Mouse (Mus musculus) forebrain, embryonic 14.5 days (tissue): ENCODE data around the gene Aoc3. TPM values are rescaled to one million over a fixed set of nuclear protein-coding genes. Genes with fewer than 3 reads are reported as not detected.

ENCODE experiments used
- ATAC-seq: fragments of 200-750 bp; cut with Nextera tagmentation; 2 replicates; pipeline ENCODE4 v1.8.0; 2017; ENCODE audit warnings: mild to moderate bottlenecking, moderate library complexity
- DNase-seq: peaks from one replicate; pipeline ENCODE4 v3.0.0-alpha.2; 2015; ENCODE audit warnings: low spot score
- H3K27ac ChIP-seq: fragments of 300-500 bp; sonication (generic); 2 replicates; pipeline ENCODE4 v1.5.1; 2014; ENCODE audit warnings: low read depth, mild to moderate bottlenecking, control low read depth, low read length, moderate library complexity
- H3K27me3 ChIP-seq: fragments of 300-500 bp; sonication (generic); replicated peaks from 2 replicates; pipeline ENCODE4 v1.6.1; 2014; ENCODE audit warnings: low read length, control low read depth, mixed read lengths; ENCODE audit not compliant: control insufficient read depth, insufficient read depth
- H3K36me3 ChIP-seq: fragments of 300-500 bp; sonication (generic); 2 replicates; pipeline ENCODE4 v1.6.1; 2014; ENCODE audit warnings: low read length, control low read depth; ENCODE audit not compliant: control insufficient read depth, insufficient read depth
- H3K4me1 ChIP-seq: fragments of 300-500 bp; sonication (generic); 2 replicates; pipeline ENCODE4 v1.6.1; 2014; ENCODE audit warnings: antibody characterized with exemption, low read length, control low read depth; ENCODE audit not compliant: control insufficient read depth, insufficient read depth
- H3K4me2 ChIP-seq: fragments of 300-500 bp; sonication (generic); 2 replicates; pipeline ENCODE4 v1.6.1; 2014; ENCODE audit warnings: mild to moderate bottlenecking, control low read depth, low read length
- H3K4me3 ChIP-seq: fragments of 300-500 bp; sonication (generic); 2 replicates; pipeline ENCODE4 v1.5.1; 2014; ENCODE audit warnings: low read depth, low read length, control low read depth
- H3K9ac ChIP-seq: fragments of 300-500 bp; sonication (generic); 2 replicates; pipeline ENCODE4 v1.6.1; 2014; ENCODE audit warnings: mild to moderate bottlenecking, low read length, control low read depth, moderate library complexity
- H3K9me3 ChIP-seq: fragments of 300-500 bp; sonication (generic); replicated peaks from 2 replicates; pipeline ENCODE4 v1.6.1; 2016; ENCODE audit warnings: low read length, control low read depth, mixed read lengths; ENCODE audit not compliant: control insufficient read depth
- WGBS: fragments of 180-500 bp; shearing (Covaris S2); extraction: QIAGEN DNeasy Blood & Tissue Kit; methylation state at CpG from one replicate; pipeline ENCODE4 v1.1.7; 2014; 5-methylcytosine and 5-hydroxymethylcytosine counted together
- polyA plus RNA-seq: library from polyadenylated mRNA; unstranded; fragments of >200 nt; fragmentation: Nextera tagmentation; extraction: Ambion mirVana; gene quantifications from 2 replicates; pipeline ENCODE4 v1.2.1, GENCODE M21; 2014

The Aoc3 gene
- polyA plus RNA-seq, 1 experiment from 2014 or later = 0.08 TPM

DNA sequence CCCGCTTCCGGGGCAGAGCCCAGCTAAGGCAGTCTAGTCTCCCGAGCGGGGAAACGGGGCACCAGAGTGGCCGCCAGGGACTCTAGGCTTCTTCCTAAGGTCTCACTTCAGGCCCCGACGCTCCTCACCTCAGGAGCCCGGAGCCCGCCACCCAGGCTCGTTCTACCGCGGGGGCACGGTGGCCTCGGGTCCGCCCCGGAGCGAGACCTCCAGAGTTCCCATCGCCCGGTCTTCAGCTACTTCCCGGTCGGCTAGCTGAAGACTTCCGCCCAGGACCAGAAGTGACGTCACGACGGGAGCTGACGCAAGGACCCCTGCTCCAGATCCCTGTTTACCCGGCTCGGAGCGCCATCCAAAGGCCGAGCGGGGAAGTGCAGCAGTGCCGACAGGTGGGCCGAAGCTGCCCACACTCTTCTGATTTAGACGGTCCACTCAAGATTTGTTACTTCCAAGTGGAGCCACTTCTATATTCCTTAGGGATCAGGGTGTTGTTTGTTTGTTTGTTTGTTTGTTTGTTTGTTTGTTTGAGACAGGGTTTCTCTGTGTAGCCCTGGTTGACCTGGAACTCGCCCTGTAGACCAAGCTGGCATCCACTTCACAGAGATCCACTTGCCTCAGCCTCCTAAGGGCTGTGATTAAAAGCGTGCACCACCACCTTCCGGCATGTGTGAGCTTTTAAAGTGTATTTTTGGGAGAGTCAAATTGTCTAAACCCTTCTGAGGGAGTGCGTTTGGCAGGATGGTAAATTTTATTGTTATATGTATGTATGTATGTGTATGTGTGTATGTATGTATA lies 28.2 kb upstream of the Aoc3 start, which contains the start of gene Becn1:
TSS of gene Becn1 (minus strand) at position 283 of the 795 bp plus-strand sequence.
- no peaks in the 10 kb centered on the region for H3K9me3 ChIP-seq
- no peaks in the 10 kb centered on the region for H3K27me3 ChIP-seq
- H3K4me1 ChIP-seq = peaks cover 10% of the 10 kb centered on the region
- ATAC-seq (peak; percentile 97), DNase-seq (peak; percentile 97)
- H3K27ac ChIP-seq = no peak within 1 kb of the TSS
- H3K36me3 ChIP-seq = peaks cover 24% of the 10 kb centered on the region
- H3K9ac ChIP-seq = peak within 1 kb of the TSS; percentile 88
- WGBS = 8% methylated on average over 39 of the region's 39 CpGs
- peak within 1 kb of the TSS; percentile 87 for H3K4me3 ChIP-seq
- H3K4me2 ChIP-seq = peak within 1 kb of the TSS; percentile 99

DNA sequence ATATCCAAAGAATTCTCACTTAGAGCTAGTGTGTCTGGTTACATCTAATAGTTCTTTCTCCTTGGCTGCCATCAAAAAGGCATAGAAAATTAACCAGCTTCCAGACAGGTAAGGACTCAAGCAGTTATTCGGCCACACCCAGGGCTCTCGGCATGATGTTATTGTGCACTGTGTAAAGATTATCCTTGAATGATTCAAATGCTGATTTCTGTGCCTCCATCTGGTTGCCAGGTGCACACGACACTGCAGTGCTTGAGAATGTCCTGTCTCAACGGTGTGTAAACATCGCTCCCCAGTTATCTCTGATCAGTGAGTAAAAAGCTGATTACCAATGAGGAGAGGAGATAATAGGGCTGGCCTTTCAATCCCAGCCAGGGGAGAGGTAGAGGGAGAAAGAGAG lies 22.7 kb upstream of the Aoc3 start:
- Histone ChIP-seq H3K4me2 (no peak overlapping the region), H3K27ac (no peak overlapping the region), H3K27me3 (no peaks in the 10 kb centered on the region), H3K9ac (no peak overlapping the region), H3K36me3 (no peaks in the 10 kb centered on the region), H3K9me3 (no peaks in the 10 kb centered on the region), H3K4me1 (no peaks in the 10 kb centered on the region), H3K4me3 (no peak overlapping the region)
- ATAC-seq (no peak), DNase-seq (no peak)
- 38% methylated on average over 5 of the region's 5 CpGs for WGBS

GRCm38 (mm10) chr11:101311083-101311482 lies 19.3 kb upstream of the Aoc3 start:
- DNase-seq = no peak
- H3K4me3 ChIP-seq = no peak overlapping the region
- H3K36me3 ChIP-seq = no peaks in the 10 kb centered on the region
- ATAC-seq = no peak
- H3K9ac ChIP-seq = no peak overlapping the region
- H3K9me3 ChIP-seq = no peaks in the 10 kb centered on the region
- H3K27me3 ChIP-seq = no peaks in the 10 kb centered on the region
- H3K4me2 ChIP-seq = no peak overlapping the region
- H3K27ac ChIP-seq = no peak overlapping the region
- WGBS = 87% methylated on average over 3 of the region's 3 CpGs
- H3K4me1 ChIP-seq = no peaks in the 10 kb centered on the region

- 78% methylated on average over 3 of the region's 3 CpGs for WGBS
- Histone ChIP-seq H3K36me3 (no peaks in the 10 kb centered on the region), H3K4me3 (no peak overlapping the region), H3K27me3 (no peaks in the 10 kb centered on the region), H3K9me3 (no peaks in the 10 kb centered on the region), H3K27ac (no peak overlapping the region), H3K4me1 (peaks cover 4% of the 10 kb centered on the region; the same call in 1 of the 2 replicates), H3K9ac (no peak overlapping the region), H3K4me2 (no peak overlapping the region)
- ATAC-seq (no peak), DNase-seq (no peak)
These were observed 18.3 kb upstream of the Aoc3 start for GRCm38 (mm10) chr11:101312150-101312549.

DNA sequence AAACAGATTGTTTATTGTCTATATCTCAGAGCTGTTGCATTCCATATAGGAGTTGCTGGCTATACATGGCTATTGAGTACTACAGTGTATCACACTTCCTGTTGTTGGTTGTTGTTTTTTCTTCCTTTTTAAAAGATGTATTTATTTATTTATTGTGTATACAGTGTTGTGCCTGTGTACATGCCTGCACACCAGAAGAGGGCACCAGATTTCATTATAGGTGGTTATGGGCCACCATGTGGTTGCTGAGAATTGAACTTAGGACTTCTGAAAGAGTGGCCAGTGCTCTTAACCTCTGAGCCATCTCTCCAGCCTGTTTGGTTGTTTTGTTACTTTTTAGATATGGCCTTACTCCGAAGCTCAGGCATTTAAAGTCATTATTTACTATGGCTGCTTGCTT lies 15.8 kb upstream of the Aoc3 start:
- no peak for DNase-seq
- H3K27me3 ChIP-seq = no peaks in the 10 kb centered on the region

DNA sequence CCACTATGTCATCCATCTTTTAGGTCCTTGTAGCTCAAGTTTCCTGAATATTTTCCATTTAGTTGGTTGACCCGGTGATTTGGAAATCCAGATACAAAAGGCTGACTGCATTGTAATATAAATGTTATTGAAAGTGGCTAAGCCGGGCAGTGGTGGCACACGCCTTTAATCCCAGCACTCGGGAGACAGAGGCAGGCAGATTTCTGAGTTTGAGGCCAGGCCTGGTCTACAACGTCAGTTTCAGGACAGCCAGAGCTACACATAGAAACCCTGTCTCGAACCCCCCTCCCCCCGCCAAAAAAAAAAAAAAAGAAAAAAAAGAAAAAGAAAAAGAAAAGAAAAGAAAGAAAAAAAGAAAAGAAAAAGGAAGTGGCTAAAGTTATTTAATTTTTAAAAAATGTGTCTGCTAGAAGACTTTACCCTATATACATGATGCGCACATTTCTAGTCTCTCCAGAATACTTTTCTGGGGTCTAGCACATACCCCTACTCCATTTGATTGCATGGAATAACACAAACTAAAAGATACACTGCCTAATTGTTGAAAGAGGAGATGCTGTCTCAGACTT lies 15.2 kb upstream of the Aoc3 start:
- DNase-seq = no peak
- Histone ChIP-seq H3K9me3 (no peaks in the 10 kb centered on the region), H3K4me2 (peak overlapping the region; percentile 89), H3K27me3 (no peaks in the 10 kb centered on the region), H3K9ac (peak overlapping the region; percentile 86), H3K36me3 (peaks cover 21% of the 10 kb centered on the region), H3K4me3 (peak overlapping the region; percentile 81), H3K4me1 (peaks cover 9% of the 10 kb centered on the region; the same call in 1 of the 2 replicates), H3K27ac (peak overlapping the region; percentile 35; the same call in 1 of the 2 replicates)
- WGBS = 80% methylated on average over 8 of the region's 8 CpGs
- no peak; the same call in 1 of the 2 replicates for ATAC-seq

More for the DNA sequence above, 15.8 kb upstream of the Aoc3 start:
- no peak overlapping the region for H3K9ac ChIP-seq
- H3K36me3 ChIP-seq = peaks cover 15% of the 10 kb centered on the region
- no peak overlapping the region for H3K27ac ChIP-seq
- no peak overlapping the region for H3K4me3 ChIP-seq
- peaks cover 9% of the 10 kb centered on the region; the same call in 1 of the 2 replicates for H3K4me1 ChIP-seq
- H3K4me2 ChIP-seq = no peak overlapping the region
- ATAC-seq = no peak
- no peaks in the 10 kb centered on the region for H3K9me3 ChIP-seq
- 91% methylated on average over 1 of the region's 1 CpGs for WGBS

- Histone ChIP-seq H3K4me1 (peaks cover 9% of the 10 kb centered on the region; the same call in 1 of the 2 replicates), H3K27ac (peak within 1 kb of the TSS; percentile 35; the same call in 1 of the 2 replicates), H3K9ac (peak within 1 kb of the TSS; percentile 86), H3K9me3 (no peaks in the 10 kb centered on the region), H3K4me3 (peak within 1 kb of the TSS; percentile 81), H3K27me3 (no peaks in the 10 kb centered on the region), H3K36me3 (peaks cover 28% of the 10 kb centered on the region), H3K4me2 (peak within 1 kb of the TSS; percentile 89)
- DNase-seq = peak; percentile 94
- WGBS = under 1% methylated on average over 52 of the region's 62 CpGs
- peak; percentile 94 for ATAC-seq
These were observed 14.5 kb upstream of the Aoc3 start, which contains the start of gene Psme3 for GRCm38 (mm10) chr11:101315665-101316500. TSS of gene Psme3 (plus strand) at chr11:101316213.

- ATAC-seq (peak; percentile 63), DNase-seq (peak; percentile 28)
- under 1% methylated on average over 17 of the region's 17 CpGs for WGBS
- peaks cover 35% of the 10 kb centered on the region for H3K36me3 ChIP-seq
- no peaks in the 10 kb centered on the region for H3K27me3 ChIP-seq
- H3K9ac ChIP-seq = peak overlapping the region; percentile 86
- H3K4me2 ChIP-seq = peak overlapping the region; percentile 89
- peaks cover 9% of the 10 kb centered on the region; the same call in 1 of the 2 replicates for H3K4me1 ChIP-seq
- peak overlapping the region; percentile 81 for H3K4me3 ChIP-seq
- no peaks in the 10 kb centered on the region for H3K9me3 ChIP-seq
- H3K27ac ChIP-seq = no peak overlapping the region; the same call in 1 of the 2 replicates
These were observed 13.9 kb upstream of the Aoc3 start for GRCm38 (mm10) chr11:101316501-101316917.
